Mouse (Mus musculus): ENCODE results near the gene Cpeb3. TPM values are rescaled to one million over a fixed set of nuclear protein-coding genes. Genes with fewer than 3 reads are reported as not detected.

Cpeb3 gene
- 39.6 and 42.8 TPM in 2 replicates for total RNA-seq (2015; ENCODE audit: low replicate concordance)
- 38.5 and 42.5 TPM in 2 replicates for total RNA-seq (2017; ENCODE audit: low replicate concordance)

DNA sequence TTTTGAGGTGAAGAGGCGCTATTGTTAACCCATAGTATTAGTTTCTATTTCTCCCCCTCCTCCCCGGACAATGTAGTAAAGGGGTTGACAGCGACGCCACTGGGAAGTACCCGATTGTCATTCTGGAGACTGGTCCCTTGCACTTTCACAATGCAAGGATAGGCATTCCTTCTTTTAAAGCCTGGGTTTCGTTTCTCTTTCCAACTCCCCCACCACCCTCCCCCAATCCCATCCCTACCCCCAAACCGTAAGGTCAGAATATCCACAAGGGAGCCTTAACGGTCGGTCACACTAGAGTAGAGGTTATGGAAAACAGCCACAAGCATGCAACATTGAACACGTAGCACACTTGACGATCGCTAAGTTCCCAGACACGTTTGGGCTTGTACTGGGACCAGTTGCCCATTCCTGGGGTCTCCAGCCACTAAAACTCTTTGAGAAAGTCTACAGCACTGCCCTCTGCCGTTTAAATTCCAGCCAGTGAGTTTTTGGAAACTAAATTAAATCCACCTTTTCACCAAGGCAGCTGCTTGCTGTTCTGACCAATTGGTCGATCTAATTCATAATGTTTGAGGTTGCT, at the start of gene Cpeb3:
TSS of gene Cpeb3 (minus strand) at position 426 of the 580 bp plus-strand sequence.
- peak; percentile 4; the same call in 1 of the 2 replicates for ATAC-seq (replicated peaks; ENCODE audit: low FRiP score, poor library complexity, severe bottlenecking)

DNA sequence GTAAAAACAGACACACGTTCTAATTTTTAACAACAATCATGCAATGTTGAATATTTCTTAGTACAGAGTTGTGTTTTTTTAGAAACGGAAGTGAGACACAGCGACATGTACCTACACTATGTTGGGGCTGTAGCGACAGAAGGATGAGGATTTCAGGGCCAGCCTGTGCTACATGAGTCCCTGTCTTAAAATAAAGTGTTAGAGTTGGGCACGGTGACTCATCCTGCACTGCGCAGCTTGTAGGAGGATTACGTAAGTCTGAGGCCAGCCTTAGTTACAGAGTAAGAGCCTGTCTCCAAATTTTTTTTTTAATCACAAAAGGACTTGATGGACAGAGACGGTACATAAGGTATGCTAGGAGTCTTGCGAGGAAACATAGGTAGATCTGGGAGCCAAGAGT, 46.9 kb upstream of the Cpeb3 start:
- ATAC-seq (replicated peaks; ENCODE audit: low FRiP score, poor library complexity, severe bottlenecking) = no peak

DNA sequence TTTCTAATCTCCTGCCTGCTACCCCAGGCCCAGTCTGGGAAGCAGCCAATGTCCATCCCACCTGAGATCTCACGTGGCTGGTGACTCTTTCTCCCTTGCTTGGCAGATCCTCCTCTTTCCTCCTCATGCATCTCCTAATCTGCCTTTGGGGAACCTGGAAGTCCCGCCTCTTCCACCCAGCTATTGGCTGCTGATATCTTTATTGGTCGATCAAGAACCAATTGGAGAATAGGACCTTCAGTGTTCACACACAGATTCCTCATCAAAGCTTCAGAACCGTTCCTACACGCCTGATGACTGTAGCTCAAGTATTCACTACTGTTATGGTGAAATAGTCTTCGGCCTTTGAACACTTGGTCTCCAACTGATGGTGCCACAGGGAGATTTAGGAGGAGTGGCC, 43.7 kb upstream of the Cpeb3 start:
- peak; percentile 61; the same call in 1 of the 2 replicates for ATAC-seq (replicated peaks; ENCODE audit: low FRiP score, poor library complexity, severe bottlenecking)

DNA sequence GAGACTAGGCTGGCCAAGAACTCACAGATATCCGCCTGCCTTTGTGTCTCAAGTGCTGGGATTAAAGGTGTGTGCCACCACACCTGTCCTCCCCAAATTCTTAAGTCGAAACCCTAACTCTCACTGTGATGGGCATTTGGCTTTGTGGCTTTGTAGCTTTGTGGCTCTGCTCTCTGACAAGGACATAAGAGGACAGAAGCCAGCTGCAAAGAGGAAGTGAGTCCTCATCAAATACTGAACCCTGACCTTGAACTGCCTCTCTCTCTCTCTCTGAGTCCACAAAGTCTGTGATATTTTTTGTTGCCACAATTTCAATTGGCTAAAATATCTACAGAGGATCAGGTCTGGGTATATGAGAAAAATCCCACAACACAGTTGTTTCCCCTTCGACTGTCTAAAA, 39.8 kb upstream of the Cpeb3 start:
- no peak for ATAC-seq (replicated peaks; ENCODE audit: low FRiP score, poor library complexity, severe bottlenecking)

DNA sequence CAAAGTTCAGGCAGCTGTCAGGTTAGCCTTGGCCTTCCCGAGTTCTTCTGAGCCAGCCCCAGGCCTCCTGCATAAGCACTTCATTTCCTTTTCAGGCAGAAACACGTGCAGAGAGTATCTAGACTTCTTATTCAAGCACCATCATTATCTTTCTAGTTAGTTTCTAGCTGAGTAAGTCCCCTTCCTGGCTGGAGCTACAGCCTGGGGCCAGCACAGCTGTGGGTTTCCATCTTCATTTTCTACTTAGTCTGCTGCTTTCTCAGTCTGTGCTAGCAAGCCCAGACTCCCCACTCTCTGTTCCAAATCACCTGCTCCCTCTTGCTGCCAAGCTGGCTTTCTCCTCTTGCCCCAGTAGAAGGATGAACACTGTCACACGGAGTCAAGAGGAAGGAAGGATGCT, 38.5 kb upstream of the Cpeb3 start:
- ATAC-seq (replicated peaks; ENCODE audit: low FRiP score, poor library complexity, severe bottlenecking) = no peak

DNA sequence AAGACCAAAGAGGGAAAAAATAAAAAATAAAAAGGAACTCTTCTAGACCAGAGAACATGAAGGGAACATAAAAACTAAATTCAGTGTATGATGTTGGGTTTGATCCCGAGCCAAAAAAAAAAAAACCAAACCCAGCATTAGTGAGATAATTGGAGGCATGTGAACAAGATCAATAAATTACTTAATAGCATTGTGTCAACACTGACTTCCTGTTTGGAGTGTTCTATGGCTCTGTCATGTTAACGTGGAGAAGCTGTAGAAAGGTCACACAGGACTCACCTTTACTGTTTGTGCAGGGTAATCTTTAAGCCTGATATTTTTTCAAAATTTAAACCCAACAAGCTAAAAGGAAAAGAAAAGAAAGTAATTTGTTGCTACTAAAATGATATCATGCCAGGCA, 34.3 kb upstream of the Cpeb3 start:
- ATAC-seq (replicated peaks; ENCODE audit: low FRiP score, poor library complexity, severe bottlenecking) = no peak

DNA sequence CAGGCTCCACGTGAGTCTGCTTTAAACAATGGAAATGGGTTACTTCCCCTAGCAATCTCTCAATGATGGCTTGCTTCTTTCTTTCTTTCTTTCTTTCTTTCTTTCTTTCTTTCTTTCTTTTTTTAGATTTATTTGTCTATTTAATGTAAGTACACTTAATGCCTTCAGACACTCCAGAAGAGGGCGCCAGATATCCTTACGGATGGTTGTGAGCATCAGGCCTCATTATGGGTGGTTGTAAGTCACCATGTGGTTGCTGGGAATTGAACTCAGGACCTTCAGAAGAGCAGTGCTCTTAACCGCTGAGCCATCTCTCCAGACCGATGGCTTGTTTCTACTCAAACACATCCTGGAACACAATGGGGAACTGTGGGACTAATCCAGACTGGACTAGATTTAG, 32.8 kb upstream of the Cpeb3 start:
- no peak for ATAC-seq (replicated peaks; ENCODE audit: low FRiP score, poor library complexity, severe bottlenecking)

DNA sequence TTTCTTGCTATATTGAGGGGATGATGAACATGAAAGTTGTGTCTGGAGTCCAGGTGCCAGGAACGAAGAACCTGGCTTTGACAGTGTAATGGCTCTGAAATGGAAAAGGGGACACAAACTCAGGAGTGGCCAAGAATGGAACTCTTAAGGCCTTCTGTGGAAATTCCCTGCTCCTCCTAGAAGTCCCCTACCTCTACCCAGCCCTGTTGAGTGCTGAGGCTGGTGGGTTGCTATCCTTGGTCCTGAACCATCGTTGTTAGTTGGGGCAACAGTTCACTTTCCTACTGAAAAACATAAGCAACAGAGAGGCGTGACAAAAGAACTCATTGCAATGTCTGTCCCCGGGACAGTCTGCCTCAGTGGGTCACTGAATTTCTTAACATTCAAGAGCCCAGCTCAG, 30.7 kb upstream of the Cpeb3 start:
- ATAC-seq (replicated peaks; ENCODE audit: low FRiP score, poor library complexity, severe bottlenecking) = no peak

DNA sequence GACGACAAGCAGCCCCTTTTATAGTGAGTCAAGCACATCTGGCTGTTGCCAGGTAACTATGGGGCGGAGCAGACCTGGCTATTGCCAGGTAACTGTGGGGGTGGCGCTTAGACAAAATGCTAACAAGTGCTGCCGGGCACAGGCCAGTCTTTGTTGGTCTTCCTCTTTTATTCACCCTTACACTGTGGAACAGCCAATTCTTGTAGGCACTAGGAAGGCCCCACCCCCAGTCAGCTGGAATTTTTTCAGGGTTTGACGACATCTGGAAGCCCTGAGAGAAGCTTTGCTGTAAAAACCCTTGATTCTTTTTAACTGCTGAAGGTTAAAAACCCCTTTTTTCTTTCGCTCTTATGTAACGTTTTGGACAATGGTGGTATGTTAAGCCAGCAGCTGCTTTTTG, 30.2 kb upstream of the Cpeb3 start:
- ATAC-seq (replicated peaks; ENCODE audit: low FRiP score, poor library complexity, severe bottlenecking) = 0 out of 2 replicates have a peak, but pooled peaks have one; percentile 15

DNA sequence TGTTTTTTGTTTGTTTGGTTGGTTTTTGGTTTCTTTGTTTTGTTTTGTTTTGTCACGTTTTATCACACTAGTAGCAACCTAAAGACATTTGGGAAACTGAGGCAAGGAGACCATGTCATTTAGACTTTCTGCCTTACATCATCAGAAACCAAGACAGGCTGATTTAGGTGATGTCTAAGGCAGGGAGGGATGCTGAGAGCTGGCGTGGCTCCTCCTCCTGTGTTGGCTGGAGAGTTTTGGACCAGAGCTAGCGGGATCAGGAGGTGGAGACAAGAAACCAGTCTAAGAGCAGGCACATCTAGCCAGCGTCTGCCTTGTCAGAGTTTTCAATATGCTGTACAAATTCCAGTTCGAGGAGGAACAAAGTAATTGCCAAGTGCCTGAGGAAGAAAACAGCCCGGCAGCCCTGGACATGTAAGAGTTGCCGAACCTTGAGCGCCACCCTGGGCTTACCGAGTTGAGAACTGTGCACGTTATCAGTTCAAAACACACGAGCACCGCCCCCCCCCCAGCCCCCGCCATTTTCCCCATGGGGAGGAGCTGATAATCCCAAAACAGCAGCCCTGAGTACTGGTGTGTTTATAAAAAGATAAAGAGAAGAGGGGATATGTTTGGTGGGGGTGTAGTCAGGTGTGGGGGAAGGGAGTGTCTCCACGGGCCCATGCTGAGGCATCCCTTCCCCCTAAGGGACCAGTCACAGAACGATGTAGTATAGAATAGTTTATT, 29.5 kb upstream of the Cpeb3 start:
- peak; percentile 65 for ATAC-seq (replicated peaks; ENCODE audit: low FRiP score, poor library complexity, severe bottlenecking)

DNA sequence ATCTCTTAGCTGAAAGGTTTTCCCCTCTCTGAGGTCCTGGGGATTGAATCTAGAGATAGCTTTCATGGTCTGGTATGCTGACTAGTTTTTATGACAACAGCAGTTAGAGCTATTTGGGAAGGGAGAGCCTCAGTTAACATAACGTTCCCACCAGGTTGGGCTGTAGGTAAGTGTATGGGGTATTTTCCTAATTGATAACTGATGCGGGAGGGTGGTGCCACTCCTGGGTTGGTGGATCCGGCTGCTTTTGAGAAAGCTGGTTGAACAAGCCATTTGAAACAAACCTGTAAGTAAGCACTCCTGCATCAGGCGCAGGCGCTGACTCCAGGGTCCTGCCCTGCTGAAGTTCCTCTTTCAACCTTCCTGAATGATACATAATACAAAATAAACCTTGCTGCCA, 28.9 kb upstream of the Cpeb3 start:
- peak; percentile 47 for ATAC-seq (replicated peaks; ENCODE audit: low FRiP score, poor library complexity, severe bottlenecking)

DNA sequence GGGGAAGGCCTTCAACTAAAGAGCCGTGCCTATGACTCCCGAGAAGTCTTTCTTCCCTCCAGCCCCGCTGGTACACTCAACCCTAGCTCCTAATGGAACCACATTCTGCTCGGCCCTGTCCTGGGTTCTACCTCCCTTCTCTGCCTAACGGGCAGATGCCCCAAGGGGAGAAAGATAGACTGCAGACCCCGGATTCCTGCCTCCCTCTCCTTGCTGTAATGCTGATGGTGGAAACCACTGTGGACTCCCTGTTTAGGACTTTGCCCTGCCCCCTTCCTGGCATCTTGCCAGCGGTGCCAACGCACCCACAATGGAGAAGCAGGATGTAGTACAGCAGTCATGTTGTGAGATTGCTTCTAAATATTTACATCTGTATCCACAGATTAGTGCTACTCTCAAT, 27.4 kb upstream of the Cpeb3 start:
- ATAC-seq (replicated peaks; ENCODE audit: low FRiP score, poor library complexity, severe bottlenecking) = no peak

DNA sequence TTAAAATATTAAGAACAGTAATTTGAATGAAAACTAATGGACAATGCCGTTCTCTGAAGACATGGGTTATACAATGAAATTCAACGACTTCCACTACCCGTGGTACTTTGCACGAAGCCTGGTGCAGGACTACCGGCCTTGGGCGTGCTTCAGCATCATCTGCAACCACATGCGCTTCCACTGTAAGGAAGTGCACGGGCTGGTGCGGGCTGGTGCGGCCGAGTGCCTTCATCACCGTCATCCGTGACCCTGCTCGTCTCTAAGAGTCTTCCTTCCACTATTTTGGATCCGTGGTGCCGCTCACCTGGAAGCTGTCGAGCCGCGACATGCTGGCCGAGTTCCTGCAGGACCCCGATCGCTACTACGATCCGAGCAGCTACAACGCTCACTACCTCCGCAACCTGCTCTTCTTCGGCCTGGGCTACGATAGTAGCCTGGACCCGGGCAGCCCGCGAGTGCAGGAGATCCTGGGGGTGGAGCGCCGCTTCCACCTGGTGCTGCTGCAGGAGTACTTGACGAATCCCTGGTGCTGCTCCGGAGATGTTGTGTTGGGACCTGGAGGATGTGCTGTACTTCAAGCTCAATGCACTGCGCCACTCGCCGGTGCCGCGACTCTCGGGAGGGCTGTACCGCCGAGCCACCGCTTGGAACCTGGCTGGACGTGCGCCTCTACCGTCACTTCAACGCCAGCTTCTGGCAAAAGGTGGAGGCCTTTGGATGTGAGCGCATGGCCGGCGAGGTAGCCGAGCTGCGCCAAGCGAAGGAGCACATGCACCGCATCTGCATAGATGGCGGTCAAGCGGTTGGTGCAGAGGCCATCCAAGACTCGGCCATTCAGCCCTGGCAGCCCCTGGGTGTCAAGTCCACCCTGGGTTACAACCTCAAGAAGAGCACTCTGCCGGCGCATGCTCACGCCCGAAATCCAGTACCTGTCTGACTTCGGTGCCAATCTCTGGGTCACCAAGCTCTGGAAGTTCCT, 25.4 kb upstream of the Cpeb3 start:
- ATAC-seq (replicated peaks; ENCODE audit: low FRiP score, poor library complexity, severe bottlenecking) = peak; percentile 28

DNA sequence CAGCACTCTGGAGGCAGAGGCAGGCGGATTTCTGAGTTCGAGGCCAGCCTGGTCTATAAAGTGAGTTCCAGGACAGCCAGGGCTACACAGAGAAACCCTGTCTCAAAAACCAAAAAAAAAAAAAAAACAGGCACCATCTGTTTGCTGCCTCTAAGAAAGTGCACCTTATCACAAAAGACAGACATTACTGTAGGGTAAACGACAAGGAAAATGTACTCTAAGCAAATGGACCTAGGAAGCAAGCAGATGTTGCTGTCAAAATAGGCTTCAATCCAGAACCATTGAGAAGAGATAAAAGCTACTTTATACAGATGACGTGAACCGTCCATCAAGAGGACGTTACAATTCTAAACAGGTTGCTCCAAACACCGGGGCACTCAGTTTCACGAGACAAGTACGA, 24.2 kb upstream of the Cpeb3 start:
- peak; percentile 58 for ATAC-seq (replicated peaks; ENCODE audit: low FRiP score, poor library complexity, severe bottlenecking)

DNA sequence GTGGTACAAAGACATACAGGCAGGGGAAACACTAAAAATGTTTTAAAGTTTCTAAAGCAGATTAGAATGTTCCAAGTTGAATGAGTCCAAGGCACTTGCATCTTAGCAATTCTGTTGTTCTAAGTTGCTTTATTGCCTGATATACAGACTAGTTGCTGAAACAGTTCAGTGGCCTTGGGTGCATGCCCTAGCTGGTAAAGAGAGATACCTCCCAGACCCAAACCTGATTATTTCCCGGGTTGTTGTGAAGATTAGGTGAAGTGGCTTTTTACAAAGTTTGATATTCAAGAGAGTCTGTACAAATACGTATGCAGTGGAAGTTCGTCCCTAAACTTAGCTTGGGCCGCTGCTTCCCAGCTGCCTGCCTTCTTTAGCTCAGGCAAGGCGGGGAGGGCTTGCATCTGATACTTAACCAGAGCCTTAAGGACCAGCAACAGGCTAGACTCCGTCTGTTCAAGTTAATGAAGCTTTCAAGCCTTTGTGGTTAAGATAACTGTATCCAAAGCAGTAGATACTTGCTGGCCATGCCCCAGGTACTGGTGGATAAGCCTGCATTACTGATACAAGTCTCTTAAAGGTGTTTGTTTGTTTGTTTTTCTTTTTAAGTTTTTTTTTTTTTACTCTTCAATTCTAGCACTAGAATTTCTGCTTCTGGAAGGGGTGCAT, 16.9 kb upstream of the Cpeb3 start:
- peak; percentile 59; the same call in 1 of the 2 replicates for ATAC-seq (replicated peaks; ENCODE audit: low FRiP score, poor library complexity, severe bottlenecking)

DNA sequence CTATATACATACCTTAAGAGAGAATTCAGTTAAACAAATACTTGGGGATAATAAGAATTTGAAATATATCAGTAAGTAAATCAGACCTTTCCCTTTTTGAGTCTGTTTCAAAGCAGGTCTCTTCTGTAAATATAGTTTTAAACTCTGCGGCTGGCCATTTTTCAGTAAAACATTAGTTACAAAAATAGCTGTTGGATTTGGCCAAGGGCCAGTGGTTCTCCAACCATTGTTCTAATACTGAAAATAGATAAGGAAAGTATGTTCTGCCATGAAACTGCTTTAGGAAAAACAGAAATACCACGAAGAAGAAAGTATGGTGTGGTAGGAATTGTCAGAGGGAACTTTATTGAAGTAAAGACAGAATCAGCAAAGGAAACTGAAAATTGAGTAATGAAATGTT, 6.3 kb upstream of the Cpeb3 start:
- no peak for ATAC-seq (replicated peaks; ENCODE audit: low FRiP score, poor library complexity, severe bottlenecking)

DNA sequence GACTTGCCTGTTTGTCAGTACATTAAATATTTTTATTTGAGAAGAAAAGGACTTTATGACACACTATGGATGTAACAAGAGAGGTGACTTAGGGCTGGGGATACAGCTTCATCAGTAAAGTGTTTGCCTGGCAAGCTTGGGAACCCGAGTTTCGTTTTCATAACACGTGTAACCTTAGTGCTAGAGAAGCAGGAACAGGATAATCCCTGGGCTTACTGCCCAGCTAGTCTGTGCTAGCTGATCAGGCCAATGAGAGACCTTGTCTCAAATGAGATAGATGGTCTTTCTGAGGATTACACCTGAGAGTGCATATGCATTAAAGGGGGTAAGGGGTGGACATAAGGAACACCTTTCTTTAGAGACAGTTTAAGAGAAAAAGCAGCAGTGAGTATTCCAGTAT, 3.0 kb upstream of the Cpeb3 start:
- ATAC-seq (replicated peaks; ENCODE audit: low FRiP score, poor library complexity, severe bottlenecking) = no peak

DNA sequence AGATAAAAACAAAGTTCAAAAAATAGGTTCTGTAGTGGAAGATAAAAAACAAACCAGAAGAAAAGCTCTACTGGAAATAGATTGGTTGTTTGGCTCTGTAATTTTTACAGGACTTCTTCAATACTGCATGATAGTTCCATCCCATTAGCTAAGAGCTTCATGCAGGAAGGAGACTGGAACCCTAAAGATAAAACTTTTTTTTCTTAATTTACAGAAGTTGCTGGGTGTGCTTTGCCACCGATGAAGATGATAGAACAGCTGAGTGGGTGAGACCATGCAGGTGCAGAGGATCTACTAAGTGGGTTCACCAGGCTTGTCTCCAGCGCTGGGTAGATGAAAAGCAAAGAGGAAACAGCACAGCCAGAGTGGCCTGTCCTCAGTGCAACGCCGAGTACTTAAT, 2.1 kb upstream of the Cpeb3 start:
- ATAC-seq (replicated peaks; ENCODE audit: low FRiP score, poor library complexity, severe bottlenecking) = no peak

DNA sequence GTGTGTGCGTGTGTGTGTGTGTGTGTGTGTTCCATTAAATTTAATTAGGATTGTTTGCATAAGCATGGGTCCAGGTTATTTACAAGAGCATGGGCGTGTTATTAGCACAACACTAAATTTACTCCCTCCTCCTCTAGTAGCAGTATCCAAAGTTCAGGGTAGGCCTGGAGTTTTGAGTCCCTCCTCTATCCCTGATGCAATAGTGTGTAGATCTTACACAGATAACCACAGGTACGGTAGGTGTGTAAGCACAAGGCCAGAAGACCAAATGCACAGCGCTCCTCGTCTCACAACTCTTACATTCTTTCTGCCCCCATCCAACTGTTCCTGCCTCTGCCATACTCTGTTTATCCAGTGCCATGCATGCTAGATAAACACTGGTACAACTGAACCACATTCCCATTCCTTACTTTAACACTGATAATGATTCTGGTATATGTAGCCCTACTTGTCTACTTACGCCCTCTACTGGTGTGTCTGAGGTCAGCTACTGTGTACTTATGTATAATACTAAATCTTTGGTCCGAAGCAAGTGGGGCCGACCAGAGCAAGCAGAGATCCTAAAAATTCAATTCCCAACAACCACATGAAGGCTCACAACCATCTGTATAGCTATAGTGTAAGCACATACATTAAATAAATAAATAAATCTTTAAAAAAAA, 1.2 kb upstream of the Cpeb3 start:
- ATAC-seq (replicated peaks; ENCODE audit: low FRiP score, poor library complexity, severe bottlenecking) = no peak
